Mouse (Mus musculus): ENCODE measurements around the gene Tcf7. TPM values are rescaled to one million over a fixed set of nuclear protein-coding genes. Genes with fewer than 3 reads are reported as not detected.

Gene Tcf7
- polyA plus RNA-seq (2017; shearing (Covaris generic)): 100 to 1,000 TPM; 227 to 315 TPM

- no peak for ATAC-seq
Measured at GRCm38 (mm10) chr11:52282774-52283595, at the start of gene Tcf7. Gene Tcf7, minus strand, starts transcription at chr11:52283014.

GRCm38 (mm10) chr11:52327313-52327712 lies 44.5 kb upstream of the Tcf7 start:
- ATAC-seq: no peak

- peak; percentile 10 for ATAC-seq
Measured at GRCm38 (mm10) chr11:52324442-52325367, 41.9 kb upstream of the Tcf7 start.

- ATAC-seq: no peak
Measured at GRCm38 (mm10) chr11:52321540-52321939, 38.7 kb upstream of the Tcf7 start.

- ATAC-seq: no peak
Measured at GRCm38 (mm10) chr11:52320529-52320928, 37.7 kb upstream of the Tcf7 start.

- ATAC-seq: no peak
Measured at GRCm38 (mm10) chr11:52319664-52320063, 36.9 kb upstream of the Tcf7 start.

- peak; percentile 64 for ATAC-seq
Measured at GRCm38 (mm10) chr11:52318445-52318844, 35.6 kb upstream of the Tcf7 start.

- ATAC-seq: peak; percentile 65
Measured at GRCm38 (mm10) chr11:52314102-52314793, 31.4 kb upstream of the Tcf7 start.

GRCm38 (mm10) chr11:52310709-52311108 lies 27.9 kb upstream of the Tcf7 start:
- peak; percentile 32 for ATAC-seq

GRCm38 (mm10) chr11:52309487-52309886 lies 26.7 kb upstream of the Tcf7 start:
- peak; percentile 37 for ATAC-seq

GRCm38 (mm10) chr11:52306431-52306830 lies 23.6 kb upstream of the Tcf7 start:
- no peak for ATAC-seq

- peak; percentile 30 for ATAC-seq
Measured at GRCm38 (mm10) chr11:52305266-52305665, 22.5 kb upstream of the Tcf7 start.

GRCm38 (mm10) chr11:52302668-52303067 lies 19.9 kb upstream of the Tcf7 start:
- no peak for ATAC-seq

GRCm38 (mm10) chr11:52299687-52300086 lies 16.9 kb upstream of the Tcf7 start:
- peak; percentile 90 for ATAC-seq

GRCm38 (mm10) chr11:52298955-52299354 lies 16.1 kb upstream of the Tcf7 start:
- ATAC-seq: no peak

GRCm38 (mm10) chr11:52297352-52297751 lies 14.5 kb upstream of the Tcf7 start:
- ATAC-seq: peak; percentile 22

GRCm38 (mm10) chr11:52294103-52294502 lies 11.3 kb upstream of the Tcf7 start:
- peak; percentile 90 for ATAC-seq

- ATAC-seq: no peak
Measured at GRCm38 (mm10) chr11:52292894-52293293, 10.1 kb upstream of the Tcf7 start.

- no peak for ATAC-seq
Measured at GRCm38 (mm10) chr11:52292346-52292745, 9.5 kb upstream of the Tcf7 start.

GRCm38 (mm10) chr11:52286958-52287305 lies 4.1 kb upstream of the Tcf7 start:
- ATAC-seq: no peak

- no peak for ATAC-seq
Measured at GRCm38 (mm10) chr11:52286301-52286957, 3.6 kb upstream of the Tcf7 start.
